Mouse (Mus musculus): ENCODE measurements around the gene Man1b1. TPM values are rescaled to one million over a fixed set of nuclear protein-coding genes. Genes with fewer than 3 reads are reported as not detected.

Gene Man1b1
- 47.0 and 55.8 TPM in 2 replicates for polyA plus RNA-seq (2015; fragmentation: Nextera tagmentation; extraction: Ambion mirVana)

DNA sequence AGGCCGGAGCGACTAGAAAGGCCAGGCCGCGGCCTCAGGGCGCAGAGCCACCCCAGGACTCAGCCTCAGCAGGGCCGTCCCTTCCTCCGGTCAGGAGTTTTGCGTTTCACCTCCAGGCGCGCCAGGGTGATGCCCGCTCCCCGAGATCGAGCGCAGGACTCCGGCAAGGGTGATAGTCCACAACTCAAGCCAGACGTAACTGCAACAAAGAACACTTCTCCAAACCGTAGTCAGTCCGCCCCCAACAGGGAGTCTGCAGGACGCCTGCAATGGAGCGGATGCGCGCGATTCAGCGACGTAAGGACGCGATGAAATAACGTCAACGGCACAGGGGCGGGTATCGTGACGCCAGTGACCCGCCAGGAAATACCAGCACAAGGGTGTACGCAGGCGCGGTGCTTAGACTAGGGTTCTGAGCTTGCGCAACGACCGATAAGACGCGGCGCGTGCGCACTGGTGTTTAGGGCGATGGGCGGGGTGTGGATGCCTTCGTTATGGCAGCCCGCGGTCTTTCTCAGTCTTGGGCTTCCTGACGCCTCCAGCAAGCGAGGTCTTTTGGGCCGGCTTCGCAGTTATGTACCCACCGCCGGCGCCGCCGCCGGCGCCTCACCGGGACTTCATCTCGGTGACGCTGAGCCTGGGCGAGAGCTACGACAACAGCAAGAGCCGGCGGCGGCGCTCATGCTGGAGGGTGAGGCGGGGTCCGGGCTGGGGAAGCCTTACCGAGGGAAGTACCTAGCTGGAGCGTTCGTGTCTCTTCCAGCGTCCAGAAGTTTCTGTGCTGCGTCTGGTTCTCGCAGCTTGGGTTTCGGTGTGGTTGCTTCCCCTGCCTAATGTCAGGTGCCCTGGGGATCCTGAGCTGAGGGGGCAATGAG lies at the start of gene Man1b1:
Gene Man1b1, plus strand, starts transcription at position 53 of the 875 bp plus-strand sequence.
- WGBS, result under 1% methylated on average over 78 of the region's 78 CpGs
- H3K27me3 ChIP-seq, result no peaks in the 10 kb centered on the region
- peak; percentile 98 for ATAC-seq (ENCODE audit: insufficient number of reproducible peaks, low FRiP score, low TSS enrichment, low read depth)
- H3K27ac ChIP-seq, result peak within 1 kb of the TSS; percentile 81
- H3K36me3 ChIP-seq, result peaks cover 38% of the 10 kb centered on the region
- H3K4me1 ChIP-seq, result peaks cover 20% of the 10 kb centered on the region
- H3K9ac ChIP-seq, result peak within 1 kb of the TSS; percentile 85
- H3K4me2 ChIP-seq, result peak within 1 kb of the TSS; percentile 89
- H3K9me3 ChIP-seq, result no peaks in the 10 kb centered on the region
- peak within 1 kb of the TSS; percentile 68 for H3K4me3 ChIP-seq

DNA sequence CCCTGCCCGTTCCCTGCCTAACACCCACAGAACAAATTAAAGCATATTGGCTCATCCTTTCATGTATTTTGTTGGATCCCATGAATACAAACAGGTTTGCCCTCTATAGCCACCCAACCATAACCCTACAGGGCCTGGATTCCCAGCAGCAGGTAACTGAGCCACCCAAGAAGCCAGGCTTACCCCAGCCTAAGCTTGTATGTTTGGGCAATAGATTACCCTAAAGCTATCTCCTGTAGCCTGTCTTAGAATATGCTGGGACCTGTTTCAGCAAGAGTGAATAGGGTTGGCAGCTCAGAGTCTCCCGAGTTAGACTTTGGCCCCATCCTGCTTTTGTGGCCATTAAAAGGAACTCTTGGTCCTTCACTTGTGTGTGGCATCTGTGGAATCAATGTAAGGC lies 46.6 kb upstream of the Man1b1 start:
- H3K4me2 ChIP-seq, result no peak overlapping the region
- WGBS, result 83% methylated on average over 2 of the region's 2 CpGs
- peaks cover 39% of the 10 kb centered on the region for H3K27me3 ChIP-seq
- no peaks in the 10 kb centered on the region for H3K9me3 ChIP-seq
- 0 out of 2 replicates have a peak overlapping the region, but pooled peaks have one; percentile 38 for H3K27ac ChIP-seq
- no peak overlapping the region for H3K4me3 ChIP-seq
- no peak for ATAC-seq (ENCODE audit: insufficient number of reproducible peaks, low FRiP score, low TSS enrichment, low read depth)
- peaks cover 53% of the 10 kb centered on the region for H3K36me3 ChIP-seq
- H3K9ac ChIP-seq, result no peak overlapping the region
- peaks cover 38% of the 10 kb centered on the region for H3K4me1 ChIP-seq

DNA sequence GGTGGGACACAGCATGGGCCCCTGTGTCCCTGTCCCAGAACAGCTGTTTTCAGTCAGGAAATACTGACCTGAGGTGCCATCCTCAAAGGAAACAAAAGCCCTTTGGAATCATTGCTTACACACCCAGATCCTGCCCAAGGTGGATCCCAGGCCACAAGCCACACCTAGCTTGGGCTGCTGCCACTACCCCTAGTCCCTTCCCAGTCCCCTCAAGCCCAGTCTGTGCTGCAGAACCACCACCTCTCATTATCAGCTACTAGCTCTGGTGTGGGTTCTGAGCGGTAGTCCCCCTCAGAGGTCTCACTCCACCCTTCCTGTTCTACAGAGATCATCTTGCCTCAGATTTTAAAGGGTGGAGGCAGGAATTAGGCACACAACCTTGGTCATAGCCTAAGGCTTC lies 45.8 kb upstream of the Man1b1 start:
- no peak overlapping the region for H3K9ac ChIP-seq
- peaks cover 45% of the 10 kb centered on the region for H3K36me3 ChIP-seq
- H3K4me3 ChIP-seq, result no peak overlapping the region
- ATAC-seq (ENCODE audit: insufficient number of reproducible peaks, low FRiP score, low TSS enrichment, low read depth), result no peak
- 81% methylated on average over 1 of the region's 1 CpGs for WGBS
- H3K9me3 ChIP-seq, result no peaks in the 10 kb centered on the region
- peak overlapping the region; percentile 67 for H3K27ac ChIP-seq
- peaks cover 46% of the 10 kb centered on the region for H3K27me3 ChIP-seq
- no peak overlapping the region; the same call in 1 of the 2 replicates for H3K4me2 ChIP-seq
- peaks cover 45% of the 10 kb centered on the region for H3K4me1 ChIP-seq

DNA sequence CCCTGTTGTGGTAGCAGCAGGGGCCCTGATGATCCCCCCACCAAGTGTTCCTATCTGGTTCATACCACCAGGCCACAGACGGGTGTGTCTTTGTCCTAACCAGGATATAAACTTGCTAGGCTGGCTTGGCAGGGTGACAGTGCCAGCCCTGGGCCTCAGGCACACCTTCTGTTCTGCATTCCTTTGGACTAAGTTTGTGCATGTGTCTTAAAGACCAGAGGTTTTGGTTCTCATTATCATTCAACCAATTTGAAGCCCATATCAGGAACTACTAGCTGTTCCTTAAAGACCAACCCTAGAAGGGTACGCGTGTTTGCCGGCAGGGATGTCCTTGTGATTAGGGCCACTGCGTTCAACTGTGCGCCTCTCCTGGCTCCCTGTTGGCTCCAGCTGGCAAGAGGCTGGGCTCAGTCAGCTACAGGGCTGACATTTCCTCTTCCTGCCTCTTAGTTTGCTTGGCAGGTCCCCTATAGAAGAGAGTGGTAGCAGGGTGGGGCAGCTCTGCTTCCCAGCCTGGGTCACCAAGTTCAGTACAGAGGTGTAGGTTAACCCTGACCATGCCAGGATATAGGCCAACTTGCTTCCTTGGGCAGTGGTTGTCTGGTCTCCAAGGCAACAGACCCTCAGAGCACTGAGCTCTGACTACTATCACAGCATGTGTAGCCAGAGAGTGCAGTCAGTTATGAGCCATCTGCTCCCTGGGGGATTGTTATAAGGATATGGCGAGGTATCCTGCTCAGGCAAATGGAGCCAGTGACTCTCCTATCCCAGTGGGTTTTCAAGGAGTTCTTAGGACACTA lies 45.1 kb upstream of the Man1b1 start:
- no peak overlapping the region for H3K9ac ChIP-seq
- no peak for ATAC-seq (ENCODE audit: insufficient number of reproducible peaks, low FRiP score, low TSS enrichment, low read depth)
- peak overlapping the region; percentile 67 for H3K27ac ChIP-seq
- no peaks in the 10 kb centered on the region for H3K9me3 ChIP-seq
- 42% methylated on average over 7 of the region's 7 CpGs for WGBS
- H3K4me2 ChIP-seq, result peak overlapping the region; percentile 26; the same call in 1 of the 2 replicates
- H3K4me1 ChIP-seq, result peaks cover 51% of the 10 kb centered on the region
- peaks cover 40% of the 10 kb centered on the region for H3K36me3 ChIP-seq
- H3K27me3 ChIP-seq, result peaks cover 54% of the 10 kb centered on the region
- H3K4me3 ChIP-seq, result no peak overlapping the region

DNA sequence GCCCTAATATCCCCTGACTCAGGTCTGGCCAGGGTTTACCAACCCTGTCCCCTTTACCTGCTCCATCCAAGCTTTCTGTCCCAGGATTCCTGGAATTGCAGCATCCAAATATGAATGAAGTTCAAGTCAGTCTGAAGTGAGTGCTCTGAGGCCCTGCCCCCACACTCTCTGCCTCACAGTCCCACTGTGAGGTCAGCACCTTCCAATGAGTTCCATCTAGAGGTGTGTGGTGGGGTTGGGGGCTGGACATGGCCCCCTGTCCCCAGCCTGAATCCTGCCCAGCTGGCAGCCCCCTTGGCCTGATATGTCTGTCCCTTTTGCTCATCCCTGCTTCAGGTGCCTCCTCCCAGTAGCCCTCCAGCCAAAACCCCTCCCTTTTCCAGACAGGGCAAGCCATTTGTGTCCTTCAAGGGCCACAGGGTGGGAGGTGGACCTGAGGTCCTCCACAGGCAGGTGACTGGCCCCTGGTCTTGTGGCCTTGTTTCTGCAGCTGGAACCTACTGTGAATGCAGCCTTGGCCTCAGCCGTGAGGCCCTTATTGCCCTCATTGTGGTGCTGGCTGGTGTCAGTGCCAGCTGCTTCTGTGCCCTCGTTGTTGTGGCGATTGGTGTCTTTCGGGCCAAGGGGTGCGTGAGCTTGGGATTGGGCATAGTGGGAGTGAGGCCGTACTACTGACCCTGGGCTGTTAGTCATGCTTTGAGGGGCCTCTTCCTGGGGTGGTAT lies 44.0 kb upstream of the Man1b1 start, which contains the start of gene Tmem210:
Gene Tmem210, plus strand, starts transcription at position 219 of the 723 bp plus-strand sequence.
- H3K4me2 ChIP-seq, result peak within 1 kb of the TSS; percentile 26; the same call in 1 of the 2 replicates
- no peaks in the 10 kb centered on the region for H3K9me3 ChIP-seq
- 86% methylated on average over 6 of the region's 6 CpGs for WGBS
- no peak within 1 kb of the TSS for H3K4me3 ChIP-seq
- H3K27ac ChIP-seq, result peak within 1 kb of the TSS; percentile 67
- H3K9ac ChIP-seq, result no peak within 1 kb of the TSS
- peaks cover 59% of the 10 kb centered on the region for H3K4me1 ChIP-seq
- ATAC-seq (ENCODE audit: insufficient number of reproducible peaks, low FRiP score, low TSS enrichment, low read depth), result no peak
- H3K36me3 ChIP-seq, result peaks cover 30% of the 10 kb centered on the region
- H3K27me3 ChIP-seq, result peaks cover 64% of the 10 kb centered on the region

DNA sequence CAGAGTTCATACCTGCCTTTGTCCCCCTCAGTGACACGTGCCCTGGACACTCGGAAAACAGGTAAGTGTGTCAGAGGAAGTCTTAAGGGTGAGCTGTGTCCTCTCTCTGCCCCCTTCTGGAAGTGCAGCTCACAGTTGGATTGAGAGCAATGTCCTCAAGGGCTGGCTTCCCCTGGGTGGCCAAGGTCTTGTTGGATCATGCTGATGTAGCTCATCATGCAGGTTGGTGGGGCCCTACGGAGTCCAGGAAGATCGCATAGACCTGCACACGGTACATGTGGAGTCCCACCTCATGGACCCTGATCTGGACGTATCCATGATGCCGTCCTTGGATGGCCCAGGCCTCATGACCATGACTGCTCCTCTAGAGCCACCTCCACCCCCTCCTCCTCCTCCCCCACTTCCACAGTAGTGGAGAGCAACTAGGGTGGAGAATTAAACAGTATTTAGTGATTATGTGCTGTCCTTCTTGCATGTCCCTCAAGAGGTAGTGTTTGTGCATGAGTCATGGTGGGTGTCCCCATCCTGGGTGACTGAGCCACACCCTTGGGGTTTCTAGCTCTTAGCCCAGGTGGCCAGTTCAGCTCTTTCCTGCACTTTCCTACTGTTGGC lies 43.3 kb upstream of the Man1b1 start:
- 86% methylated on average over 7 of the region's 7 CpGs for WGBS
- no peak overlapping the region for H3K27ac ChIP-seq
- no peaks in the 10 kb centered on the region for H3K9me3 ChIP-seq
- ATAC-seq (ENCODE audit: insufficient number of reproducible peaks, low FRiP score, low TSS enrichment, low read depth), result no peak
- H3K4me1 ChIP-seq, result peaks cover 59% of the 10 kb centered on the region
- H3K27me3 ChIP-seq, result peaks cover 72% of the 10 kb centered on the region
- H3K4me3 ChIP-seq, result no peak overlapping the region
- peaks cover 22% of the 10 kb centered on the region for H3K36me3 ChIP-seq
- H3K9ac ChIP-seq, result no peak overlapping the region
- no peak overlapping the region for H3K4me2 ChIP-seq

DNA sequence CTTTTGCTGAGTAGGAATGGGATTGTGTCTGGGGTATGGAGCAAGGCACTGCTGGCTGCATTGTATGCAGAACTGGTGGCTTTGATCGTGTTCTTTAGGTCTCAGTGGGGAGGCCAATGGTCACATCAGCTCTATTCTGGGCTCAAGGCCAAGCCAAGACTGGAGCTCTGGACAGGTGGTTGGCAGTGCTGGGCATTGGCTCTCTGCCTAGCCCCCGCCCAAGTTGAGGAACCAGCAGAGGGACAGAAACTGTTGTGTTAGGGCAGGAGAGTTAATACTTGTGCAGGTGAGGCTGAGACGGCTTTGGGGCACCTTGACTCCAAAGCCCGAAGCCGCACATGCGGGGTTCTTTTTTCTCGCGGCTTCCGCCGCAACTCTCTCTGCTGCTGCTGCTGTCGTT lies 42.5 kb upstream of the Man1b1 start, which contains the start of gene Lrrc26:
Gene Lrrc26, plus strand, starts transcription at position 265 of the 400 bp plus-strand sequence.
- H3K4me3 ChIP-seq, result peak within 1 kb of the TSS; percentile 27
- H3K9me3 ChIP-seq, result no peaks in the 10 kb centered on the region
- H3K4me1 ChIP-seq, result peaks cover 59% of the 10 kb centered on the region
- no peak within 1 kb of the TSS for H3K27ac ChIP-seq
- H3K4me2 ChIP-seq, result peak within 1 kb of the TSS; percentile 42
- H3K9ac ChIP-seq, result no peak within 1 kb of the TSS
- no peak for ATAC-seq (ENCODE audit: insufficient number of reproducible peaks, low FRiP score, low TSS enrichment, low read depth)
- 7% methylated on average over 11 of the region's 11 CpGs for WGBS
- H3K36me3 ChIP-seq, result peaks cover 14% of the 10 kb centered on the region
- peaks cover 80% of the 10 kb centered on the region for H3K27me3 ChIP-seq

DNA sequence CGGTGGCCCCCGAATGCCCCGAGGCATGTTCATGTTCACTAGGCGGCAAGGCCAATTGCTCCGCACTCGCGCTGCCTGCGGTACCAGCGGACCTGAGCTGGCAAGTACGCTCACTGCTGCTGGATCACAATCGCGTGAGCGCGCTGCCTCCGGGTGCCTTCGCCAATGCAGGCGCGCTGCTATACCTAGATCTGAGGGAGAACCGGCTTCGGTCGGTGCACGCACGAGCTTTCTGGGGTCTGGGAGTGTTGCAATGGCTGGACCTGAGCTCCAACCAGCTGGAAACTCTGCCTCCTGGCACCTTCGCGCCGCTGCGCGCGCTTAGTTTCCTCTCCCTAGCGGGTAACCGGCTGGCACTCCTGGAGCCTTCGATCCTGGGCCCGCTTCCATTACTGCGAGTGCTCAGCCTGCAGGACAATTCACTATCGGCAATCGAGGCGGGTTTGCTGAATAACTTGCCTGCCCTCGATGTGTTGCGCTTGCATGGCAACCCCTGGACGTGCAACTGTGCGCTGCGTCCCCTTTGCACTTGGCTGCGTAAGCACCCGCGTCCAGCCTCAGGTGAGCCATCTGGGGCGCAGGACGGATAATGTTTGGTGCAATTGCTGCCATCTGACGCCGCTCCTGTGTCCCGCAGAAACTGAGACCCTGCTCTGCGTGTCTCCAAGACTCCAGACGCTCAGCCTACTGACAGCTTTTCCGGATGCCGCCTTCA lies 41.9 kb upstream of the Man1b1 start:
- Histone ChIP-seq H3K4me2 (peak overlapping the region; percentile 42), H3K36me3 (peaks cover 8% of the 10 kb centered on the region), H3K27ac (no peak overlapping the region), H3K9me3 (no peaks in the 10 kb centered on the region), H3K4me1 (peaks cover 57% of the 10 kb centered on the region), H3K4me3 (peak overlapping the region; percentile 27), H3K9ac (no peak overlapping the region), H3K27me3 (peaks cover 86% of the 10 kb centered on the region)
- 2% methylated on average over 54 of the region's 54 CpGs for WGBS
- ATAC-seq (ENCODE audit: insufficient number of reproducible peaks, low FRiP score, low TSS enrichment, low read depth), result no peak

DNA sequence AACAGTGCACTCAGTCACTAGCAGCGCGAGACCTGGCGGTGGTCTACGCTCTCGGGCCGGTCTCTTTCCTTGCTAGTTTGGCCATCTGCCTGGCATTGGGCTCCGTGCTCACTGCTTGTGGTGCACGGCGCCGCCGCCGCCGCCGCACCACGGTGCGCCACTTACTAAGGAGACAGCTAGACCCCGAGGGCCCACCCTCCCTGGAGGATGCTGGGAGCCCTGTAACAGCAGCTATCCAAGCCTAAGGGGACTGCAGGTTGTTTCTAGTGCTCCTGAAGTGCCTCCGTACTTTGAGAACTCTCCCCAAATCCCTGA lies 41.4 kb upstream of the Man1b1 start:
- peaks cover 53% of the 10 kb centered on the region for H3K4me1 ChIP-seq
- H3K4me3 ChIP-seq, result peak overlapping the region; percentile 27
- under 1% methylated on average over 18 of the region's 18 CpGs for WGBS
- peaks cover 3% of the 10 kb centered on the region for H3K36me3 ChIP-seq
- H3K27me3 ChIP-seq, result peaks cover 91% of the 10 kb centered on the region
- H3K27ac ChIP-seq, result no peak overlapping the region
- H3K9me3 ChIP-seq, result no peaks in the 10 kb centered on the region
- peak overlapping the region; percentile 42 for H3K4me2 ChIP-seq
- no peak overlapping the region for H3K9ac ChIP-seq
- no peak for ATAC-seq (ENCODE audit: insufficient number of reproducible peaks, low FRiP score, low TSS enrichment, low read depth)

DNA sequence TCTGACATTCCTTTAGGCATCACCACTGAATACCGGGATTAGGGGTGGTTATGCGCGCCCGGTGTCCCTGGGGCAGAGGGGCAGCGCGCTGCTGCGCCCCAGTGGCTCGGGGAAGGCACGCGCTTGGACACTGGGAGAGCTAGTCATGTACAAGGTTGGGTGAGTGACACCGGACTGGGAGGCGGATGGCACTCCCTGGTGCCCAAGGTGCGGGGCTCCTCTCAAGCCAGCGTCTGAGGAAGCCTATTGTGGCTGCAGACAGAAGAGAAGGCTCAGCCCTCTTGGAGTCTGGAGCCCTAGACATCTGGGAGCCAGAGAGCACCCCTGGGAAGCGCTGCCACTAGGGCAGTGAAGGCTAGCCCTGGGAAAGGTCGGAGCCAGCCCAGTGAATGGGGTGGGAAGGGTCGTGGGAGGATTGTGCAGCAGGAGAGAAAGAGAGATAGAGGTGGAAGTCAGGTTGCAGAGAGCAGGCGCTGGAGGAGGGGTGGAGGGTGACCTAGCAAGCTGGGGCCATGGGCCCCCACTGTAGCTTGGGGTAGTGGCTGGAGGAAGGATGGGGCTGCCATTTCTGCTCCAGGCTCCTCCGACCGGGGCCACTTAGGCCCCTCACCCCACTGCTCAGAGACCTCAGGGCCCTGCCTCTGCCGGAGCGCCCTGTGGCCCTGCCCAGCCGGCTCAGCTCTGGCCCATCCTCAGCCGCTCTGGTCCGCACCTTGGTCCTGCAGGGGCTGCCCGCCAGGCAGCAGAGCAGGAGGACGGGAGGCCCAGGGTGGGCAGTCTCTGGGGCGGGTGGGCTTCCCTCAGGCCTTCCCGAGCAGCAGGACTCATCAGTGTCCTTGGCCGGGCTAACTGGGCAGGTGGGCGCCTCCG lies 40.7 kb upstream of the Man1b1 start:
- H3K27ac ChIP-seq, result no peak overlapping the region
- H3K9ac ChIP-seq, result no peak overlapping the region
- peak overlapping the region; percentile 36 for H3K4me3 ChIP-seq
- peaks cover 97% of the 10 kb centered on the region for H3K27me3 ChIP-seq
- no peaks in the 10 kb centered on the region for H3K9me3 ChIP-seq
- 7% methylated on average over 32 of the region's 32 CpGs for WGBS
- H3K4me2 ChIP-seq, result peak overlapping the region; percentile 55
- ATAC-seq (ENCODE audit: insufficient number of reproducible peaks, low FRiP score, low TSS enrichment, low read depth), result no peak
- H3K4me1 ChIP-seq, result peaks cover 48% of the 10 kb centered on the region
- no peaks in the 10 kb centered on the region for H3K36me3 ChIP-seq

Data from limb, embryonic 15.5 days (tissue).